Mouse (Mus musculus): ENCODE results near the gene Rrp1.
A peak's percentile ranks its signal among the peaks of the same experiment; 100 is the strongest.

Rrp1 gene

GRCm38 (mm10) chr10:78412319-78413151 is at the start of gene Rrp1:
TSS of gene Rrp1 (minus strand) at chr10:78413043.
- peak; percentile 95 to 97 for DNase-seq (ENCODE audit: low spot score in 2 of 2)

DNA sequence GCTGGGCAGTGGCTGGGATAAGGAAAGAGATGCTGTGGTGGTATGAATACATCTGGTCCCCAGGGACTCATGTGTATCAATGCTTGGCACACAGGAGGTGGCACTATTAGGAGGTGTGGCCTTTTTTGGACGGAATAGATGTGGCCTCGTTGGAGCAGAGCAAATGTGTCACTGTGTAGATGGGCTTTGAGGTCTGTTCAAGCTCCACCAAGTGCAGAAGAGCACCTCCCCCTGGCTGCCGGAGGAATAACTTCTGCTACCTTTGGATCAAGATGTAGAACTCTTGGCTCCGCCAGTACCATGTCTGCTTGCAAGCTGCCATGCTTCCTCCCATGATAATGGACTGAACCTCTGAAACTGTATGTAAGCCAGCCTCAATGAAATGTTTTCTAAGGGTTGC is 48.9 kb upstream of the Rrp1 start:
- no peak for DNase-seq (ENCODE audit: low spot score in 2 of 2)

DNA sequence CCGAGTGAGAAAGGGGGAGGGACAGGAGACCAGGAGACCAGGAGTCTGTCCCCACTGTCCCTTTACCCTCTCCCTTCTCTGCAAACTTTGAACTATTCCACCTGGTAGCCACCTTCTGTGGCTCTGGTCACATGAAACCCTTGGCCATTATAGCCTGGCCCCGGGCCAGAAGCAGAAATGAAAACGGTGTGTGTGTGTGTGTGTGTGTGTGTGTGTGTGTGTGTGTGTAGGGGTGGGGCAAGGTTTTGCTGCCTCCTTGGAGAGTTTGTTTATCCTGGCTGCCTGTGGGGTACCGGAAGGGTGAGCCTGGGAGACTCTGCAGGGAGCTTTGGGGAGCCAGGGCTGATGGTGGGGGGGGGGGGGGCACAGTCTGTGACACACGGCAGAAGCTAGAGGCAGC is 47.6 kb upstream of the Rrp1 start:
- no peak for DNase-seq (ENCODE audit: low spot score in 2 of 2)

- no peak for DNase-seq (ENCODE audit: low spot score in 2 of 2)
These were observed 45.7 kb upstream of the Rrp1 start for GRCm38 (mm10) chr10:78458348-78459111.

GRCm38 (mm10) chr10:78457495-78458347 is 44.9 kb upstream of the Rrp1 start:
- no peak for DNase-seq (ENCODE audit: low spot score in 2 of 2)

GRCm38 (mm10) chr10:78456696-78457095 is 43.9 kb upstream of the Rrp1 start:
- no peak for DNase-seq (ENCODE audit: low spot score in 2 of 2)

- no peak for DNase-seq (ENCODE audit: low spot score in 2 of 2)
These were observed 39.8 kb upstream of the Rrp1 start for GRCm38 (mm10) chr10:78452641-78453040.

- DNase-seq (ENCODE audit: low spot score in 2 of 2): no peak
These were observed 37.9 kb upstream of the Rrp1 start for GRCm38 (mm10) chr10:78450761-78451160.

- DNase-seq (ENCODE audit: low spot score in 2 of 2): no peak
These were observed 34.6 kb upstream of the Rrp1 start for GRCm38 (mm10) chr10:78447396-78447795.

DNA sequence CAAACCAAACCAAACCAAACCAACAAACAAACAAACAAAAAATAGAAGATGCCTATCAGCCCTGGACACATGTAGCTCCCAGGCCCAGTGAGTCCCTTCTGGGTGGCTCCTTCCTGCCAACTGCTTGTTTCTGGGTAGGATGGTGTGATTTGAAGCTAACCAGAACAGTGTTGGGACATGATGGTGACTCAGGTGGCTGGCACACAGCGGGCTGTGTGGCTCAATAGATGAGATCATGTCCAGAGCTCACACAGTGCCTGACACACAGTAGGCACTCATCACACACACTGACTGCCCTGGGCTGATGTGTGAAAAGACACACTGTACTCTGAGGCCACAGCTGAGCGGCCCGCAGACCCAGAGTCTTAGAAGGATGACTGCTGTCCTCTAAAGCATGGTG is 33.4 kb upstream of the Rrp1 start:
- no peak for DNase-seq (ENCODE audit: low spot score in 2 of 2)

- no peak for DNase-seq (ENCODE audit: low spot score in 2 of 2)
These were observed 29.4 kb upstream of the Rrp1 start for GRCm38 (mm10) chr10:78442292-78442691.

DNA sequence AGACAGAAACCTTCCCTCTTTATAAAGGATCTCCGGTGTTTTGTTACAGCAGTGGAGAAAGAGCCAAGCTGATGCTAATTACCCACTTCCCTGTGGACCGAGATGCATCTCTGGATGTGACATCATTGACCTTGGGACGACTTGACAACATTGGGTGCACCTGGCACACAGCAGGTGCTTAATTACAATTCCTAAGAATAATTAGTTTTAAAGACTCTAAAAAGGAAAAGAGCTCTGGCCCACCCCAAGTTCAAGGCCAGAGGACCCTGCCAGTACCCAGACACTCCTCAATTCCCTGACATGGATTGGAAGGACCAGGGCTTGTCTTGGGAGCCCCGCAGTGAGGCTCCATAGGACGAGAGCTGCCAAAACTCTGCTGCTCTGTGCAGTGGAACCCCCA is 28.8 kb upstream of the Rrp1 start:
- DNase-seq (ENCODE audit: low spot score in 2 of 2): no peak

- no peak for DNase-seq (ENCODE audit: low spot score in 2 of 2)
These were observed 28.0 kb upstream of the Rrp1 start for GRCm38 (mm10) chr10:78440812-78441211.

GRCm38 (mm10) chr10:78439990-78440389 is 27.1 kb upstream of the Rrp1 start:
- DNase-seq (ENCODE audit: low spot score in 2 of 2): no peak

- no peak for DNase-seq (ENCODE audit: low spot score in 2 of 2)
These were observed 26.7 kb upstream of the Rrp1 start for GRCm38 (mm10) chr10:78439550-78439949.

DNA sequence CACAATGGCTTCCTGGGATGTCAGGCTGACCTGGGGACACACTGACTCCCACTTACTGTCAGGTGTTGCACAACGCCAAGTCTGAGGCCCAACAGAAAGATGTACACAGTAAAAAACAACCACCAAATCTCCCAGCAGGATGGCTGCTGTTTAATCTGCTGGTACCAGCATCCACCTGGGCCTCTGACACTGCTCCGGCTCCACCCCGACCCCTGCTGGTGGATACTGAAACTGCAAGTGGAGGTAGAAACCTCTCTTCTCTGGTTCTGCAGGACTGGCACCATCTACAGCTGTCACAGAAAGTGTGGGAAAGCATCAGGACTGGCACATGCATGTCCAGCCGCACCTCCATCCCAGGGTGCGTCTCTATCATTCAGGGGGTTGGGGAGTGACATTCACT is 25.3 kb upstream of the Rrp1 start:
- DNase-seq (ENCODE audit: low spot score in 2 of 2): peak; percentile 83 to 87

DNA sequence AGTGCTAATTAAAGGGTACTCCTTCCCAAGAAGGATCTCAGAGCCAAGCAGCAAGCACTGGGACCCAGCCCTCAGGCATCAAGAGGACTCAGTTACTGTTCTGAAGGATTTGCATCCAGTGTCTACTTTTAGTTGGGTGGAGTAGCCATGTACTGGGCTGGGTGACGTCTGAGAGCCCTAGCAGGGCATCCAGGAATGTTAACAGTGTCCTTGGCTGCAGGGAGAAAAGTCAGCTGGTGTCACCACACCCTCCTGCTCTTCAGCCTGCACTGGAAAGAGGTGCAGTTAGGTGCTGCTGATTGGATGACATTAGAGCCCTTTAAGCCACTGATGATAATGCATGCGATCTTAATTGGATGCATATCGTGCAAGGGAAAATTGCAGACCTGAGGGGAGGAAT is 20.0 kb upstream of the Rrp1 start:
- DNase-seq (ENCODE audit: low spot score in 2 of 2): no peak

- DNase-seq (ENCODE audit: low spot score in 2 of 2): no peak
These were observed 16.9 kb upstream of the Rrp1 start for GRCm38 (mm10) chr10:78429776-78430175.

GRCm38 (mm10) chr10:78429180-78429579 is 16.3 kb upstream of the Rrp1 start:
- DNase-seq (ENCODE audit: low spot score in 2 of 2): no peak

DNA sequence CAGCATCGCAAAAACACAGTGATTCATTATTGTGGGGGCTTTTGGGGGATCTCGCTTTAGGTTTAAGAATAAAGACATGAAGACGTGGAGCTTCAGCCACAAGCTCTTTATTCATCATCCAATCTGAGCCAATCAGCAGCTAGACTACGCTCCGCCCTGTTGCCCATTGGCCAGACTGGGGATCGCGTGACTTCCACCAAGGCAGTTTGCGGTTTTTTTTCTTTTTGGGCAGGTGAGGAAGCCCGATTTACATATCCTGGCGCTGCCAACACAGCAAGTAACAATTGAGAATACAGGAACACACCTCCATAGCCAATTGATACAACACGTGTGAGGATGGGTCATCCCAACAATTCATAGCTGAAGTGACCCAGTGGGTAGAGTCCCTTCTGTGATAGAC is 15.2 kb upstream of the Rrp1 start:
- DNase-seq (ENCODE audit: low spot score in 2 of 2): no peak

DNA sequence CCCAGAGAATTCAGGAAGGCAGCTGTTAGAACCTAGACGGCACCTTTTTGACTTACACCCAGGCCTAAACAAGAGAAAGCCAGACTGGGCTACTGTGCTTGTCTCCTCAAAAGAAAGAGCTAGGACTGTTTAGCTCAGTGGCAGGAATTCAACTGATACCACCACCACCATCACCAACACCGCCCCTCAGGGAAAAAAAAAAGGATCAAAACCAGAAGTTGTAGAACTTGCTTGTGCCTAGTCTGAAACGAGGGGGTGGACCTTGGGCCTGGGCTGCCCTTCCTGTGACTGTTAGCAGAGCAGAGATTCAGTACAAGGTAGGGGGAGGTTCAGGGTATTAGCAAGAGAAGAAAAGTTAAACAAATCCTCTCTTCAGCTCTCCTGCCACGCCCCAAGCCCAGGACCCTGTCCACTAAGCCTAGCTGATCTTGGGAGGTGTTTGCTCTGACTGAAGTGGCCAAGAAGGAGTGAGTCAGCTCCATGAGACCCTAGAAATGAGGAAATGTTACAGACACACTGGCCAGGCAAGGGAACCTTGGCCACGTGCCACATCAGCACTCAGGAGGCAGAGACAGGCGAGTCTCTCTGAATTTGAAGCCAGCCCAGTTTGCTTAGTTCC is 13.4 kb upstream of the Rrp1 start:
- no peak for DNase-seq (ENCODE audit: low spot score in 2 of 2)

Data from cerebellum, postnatal 4 days (tissue).